Mouse (Mus musculus) cerebral cortex, adult 2 months (tissue): Measurements from ENCODE around the gene Naa20.

Source experiments
- WGBS: fragments of 180-500 bp; shearing (Covaris S2); methylation state at CpG from one replicate; pipeline ENCODE4 v1.1.7; 2018; 5-methylcytosine and 5-hydroxymethylcytosine counted together

Gene Naa20

GRCm38 (mm10) chr2:145950239-145950638, 48.3 kb downstream of the Naa20 start:
- WGBS: 63% methylated on average over 10 of the region's 10 CpGs

DNA sequence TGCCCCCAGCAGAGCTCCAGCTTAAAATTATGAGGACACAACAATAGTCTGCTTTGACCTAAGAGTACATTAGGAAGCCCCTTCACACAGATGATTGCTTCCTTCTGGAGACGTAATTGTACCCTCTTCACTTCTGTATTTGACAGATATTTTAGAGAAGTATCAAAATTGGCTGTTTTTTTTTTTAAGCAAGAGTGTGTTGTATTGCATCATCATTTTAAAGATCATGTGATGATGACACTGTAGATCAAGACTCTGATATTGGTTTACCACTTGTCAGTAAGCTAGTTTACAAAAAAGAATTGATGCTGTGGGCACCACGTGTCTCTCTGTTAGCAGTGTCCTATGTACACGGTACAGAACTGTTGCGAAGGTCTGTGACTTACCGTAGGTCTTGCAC, 50.8 kb downstream of the Naa20 start:
- WGBS: 89% methylated on average over 5 of the region's 5 CpGs

GRCm38 (mm10) chr2:145955844-145956243, 53.9 kb downstream of the Naa20 start:
- WGBS: 47% methylated on average over 10 of the region's 10 CpGs

GRCm38 (mm10) chr2:145956318-145956717, 54.4 kb downstream of the Naa20 start:
- WGBS: 51% methylated on average over 5 of the region's 5 CpGs

DNA sequence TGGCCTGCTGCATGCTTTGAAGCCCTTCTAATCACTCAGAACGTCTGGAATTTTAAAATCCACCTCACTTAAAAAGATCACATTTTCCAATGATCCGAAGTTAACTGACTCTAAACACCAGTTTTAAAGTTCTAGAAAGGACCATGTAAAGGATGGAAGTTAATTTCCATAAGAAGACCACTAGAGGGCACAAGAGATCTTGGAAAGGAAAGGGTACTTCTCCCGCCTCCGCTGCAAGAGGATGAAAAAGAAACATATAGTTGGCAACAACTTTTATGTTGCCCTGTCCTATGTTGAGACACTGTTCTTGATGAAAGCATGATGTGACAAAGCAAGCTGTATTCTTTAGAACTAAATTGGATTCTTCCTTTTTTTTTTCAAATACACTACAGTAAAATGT, 55.6 kb downstream of the Naa20 start:
- 5% methylated on average over 4 of the region's 4 CpGs for WGBS

DNA sequence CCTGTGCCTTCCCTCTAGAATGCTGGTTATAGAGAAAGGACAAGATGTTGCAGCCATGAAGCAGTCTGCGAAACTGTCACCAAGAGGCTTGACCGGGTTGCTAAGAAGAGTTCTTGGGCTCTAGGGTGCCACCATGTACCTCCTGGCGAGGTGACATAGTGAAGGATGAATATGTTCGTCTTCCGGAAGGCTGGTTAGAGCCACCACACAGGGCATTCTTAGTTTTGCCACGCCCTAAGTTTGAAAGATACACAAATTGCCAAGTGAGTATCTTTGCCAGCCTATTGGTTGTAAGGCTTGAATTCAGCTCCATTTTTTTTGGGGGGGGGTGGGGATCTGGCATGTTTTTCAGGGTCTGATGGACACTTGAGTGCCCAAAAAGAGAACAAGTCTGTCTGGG, 56.2 kb downstream of the Naa20 start:
- WGBS: 72% methylated on average over 6 of the region's 6 CpGs

DNA sequence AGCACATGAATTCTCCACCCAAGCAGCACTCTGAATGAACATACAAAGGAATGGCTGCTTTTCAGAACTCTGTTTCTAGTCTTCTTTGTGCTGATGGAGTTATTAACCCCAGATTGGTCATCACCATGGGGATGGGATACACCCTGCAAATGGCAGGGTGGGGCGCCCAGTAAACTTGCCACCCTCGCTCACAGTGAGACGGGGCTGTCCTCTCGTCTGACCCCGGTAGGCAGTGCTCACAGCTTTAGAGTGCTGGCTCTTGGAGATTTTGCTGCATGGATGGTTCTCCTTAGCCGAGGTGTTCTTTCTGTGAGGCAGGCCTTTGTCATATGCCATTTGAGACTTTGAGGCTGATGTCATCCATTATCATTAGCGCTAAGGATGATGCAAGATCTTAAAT, 56.7 kb downstream of the Naa20 start:
- 74% methylated on average over 7 of the region's 7 CpGs for WGBS

DNA sequence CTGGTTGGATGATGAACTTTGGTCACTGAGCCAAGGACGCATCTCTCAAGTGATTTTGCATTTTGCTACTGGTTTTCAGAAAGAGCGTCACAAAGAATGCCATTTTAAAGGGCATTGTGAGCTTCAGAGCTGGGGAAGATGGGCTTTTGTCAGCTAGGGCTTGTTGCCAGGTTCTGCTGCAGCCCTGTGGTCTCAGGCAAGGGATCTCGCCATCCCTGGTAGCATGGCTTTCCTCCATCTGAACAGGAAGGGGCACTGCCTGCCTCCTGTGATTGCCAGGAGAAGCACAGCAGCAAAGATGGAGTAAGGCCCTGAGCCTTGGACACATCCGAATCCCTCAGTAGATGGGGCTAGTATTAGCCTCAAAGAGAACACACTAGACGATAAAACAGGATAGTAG, 60.0 kb downstream of the Naa20 start:
- WGBS: 81% methylated on average over 5 of the region's 5 CpGs
